Mouse (Mus musculus) stomach, embryonic 16.5 days (tissue): ENCODE measurements around the gene Clvs2. TPM values are rescaled to one million over a fixed set of nuclear protein-coding genes. Genes with fewer than 3 reads are reported as not detected.

Experiments
- ATAC-seq: fragments of 200-750 bp; cut with Nextera tagmentation; 2 replicates; pipeline ENCODE4 v1.8.0; 2017; ENCODE audit warnings: moderate number of reproducible peaks, moderate TSS enrichment; ENCODE audit not compliant: insufficient read depth, low FRiP score
- H3K27ac ChIP-seq: fragments of 300-500 bp; sonication (generic); 2 replicates; pipeline ENCODE4 v1.5.1; 2014; ENCODE audit warnings: low read length
- H3K27me3 ChIP-seq: fragments of 300-500 bp; sonication (generic); 2 replicates; pipeline ENCODE4 v1.6.1; 2014; ENCODE audit warnings: low read length, control low read depth, mixed read lengths; ENCODE audit not compliant: control insufficient read depth, insufficient read depth
- H3K36me3 ChIP-seq: fragments of 300-500 bp; sonication (generic); 2 replicates; pipeline ENCODE4 v1.6.1; 2014; ENCODE audit warnings: low read length; ENCODE audit not compliant: control insufficient read depth, insufficient read depth
- H3K4me1 ChIP-seq: fragments of 300-500 bp; sonication (generic); 2 replicates; pipeline ENCODE4 v1.6.1; 2014; ENCODE audit warnings: low read length, control low read depth, mixed read lengths; ENCODE audit not compliant: control insufficient read depth, insufficient read depth
- H3K4me2 ChIP-seq: fragments of 300-500 bp; sonication (generic); 2 replicates; pipeline ENCODE4 v1.6.1; 2014; ENCODE audit warnings: low read depth, low read length, mixed read lengths
- H3K4me3 ChIP-seq: fragments of 300-500 bp; sonication (generic); replicated peaks from 2 replicates; pipeline ENCODE4 v1.5.1; 2014; ENCODE audit warnings: mild to moderate bottlenecking, low read length
- H3K9ac ChIP-seq: fragments of 300-500 bp; sonication (generic); 2 replicates; pipeline ENCODE4 v1.6.1; 2014; ENCODE audit warnings: low read length
- H3K9me3 ChIP-seq: fragments of 300-500 bp; sonication (generic); replicated peaks from 2 replicates; pipeline ENCODE4 v1.6.1; 2016; ENCODE audit warnings: low read length, control low read depth; ENCODE audit not compliant: control insufficient read depth
- WGBS: fragments of 180-500 bp; shearing (Covaris S2); extraction: QIAGEN DNeasy Blood & Tissue Kit; methylation state at CpG from one replicate; pipeline ENCODE4 v1.1.7; 2014; 5-methylcytosine and 5-hydroxymethylcytosine counted together
- polyA plus RNA-seq: library from polyadenylated mRNA; unstranded; fragments of >200 nt; fragmentation: Nextera tagmentation; extraction: Ambion mirVana; gene quantifications from 2 replicates; pipeline ENCODE4 v1.2.1, GENCODE M21; 2015

Clvs2 gene
- polyA plus RNA-seq, 1 experiment from 2014 or later, result 0.65 TPM

DNA sequence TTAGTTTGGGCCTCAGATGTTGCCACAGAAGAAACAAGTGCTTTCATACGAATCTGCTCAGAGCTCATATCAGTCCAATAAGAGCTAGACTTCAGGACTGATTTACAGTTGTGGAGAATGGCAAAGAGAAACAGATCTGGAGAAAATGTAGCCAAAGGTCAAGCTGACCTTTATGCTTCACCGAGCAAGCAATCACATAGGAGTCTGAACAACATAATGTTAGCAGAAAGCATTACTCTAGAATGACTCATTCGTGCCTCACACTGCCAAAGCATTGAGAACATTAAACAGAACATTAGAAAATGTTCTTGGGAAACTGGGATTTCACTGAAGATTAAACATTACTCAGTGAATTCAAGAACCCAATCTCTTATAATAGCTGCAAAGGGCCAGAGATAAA is 66.5 kb downstream of the Clvs2 start:
- Histone ChIP-seq H3K4me1 (no peaks in the 10 kb centered on the region), H3K4me3 (no peak overlapping the region), H3K27me3 (no peaks in the 10 kb centered on the region), H3K36me3 (no peaks in the 10 kb centered on the region), H3K9ac (no peak overlapping the region), H3K27ac (no peak overlapping the region), H3K9me3 (no peaks in the 10 kb centered on the region), H3K4me2 (no peak overlapping the region)
- ATAC-seq, result no peak
- 40% methylated on average over 3 of the region's 3 CpGs for whole genome bisulfite sequencing

DNA sequence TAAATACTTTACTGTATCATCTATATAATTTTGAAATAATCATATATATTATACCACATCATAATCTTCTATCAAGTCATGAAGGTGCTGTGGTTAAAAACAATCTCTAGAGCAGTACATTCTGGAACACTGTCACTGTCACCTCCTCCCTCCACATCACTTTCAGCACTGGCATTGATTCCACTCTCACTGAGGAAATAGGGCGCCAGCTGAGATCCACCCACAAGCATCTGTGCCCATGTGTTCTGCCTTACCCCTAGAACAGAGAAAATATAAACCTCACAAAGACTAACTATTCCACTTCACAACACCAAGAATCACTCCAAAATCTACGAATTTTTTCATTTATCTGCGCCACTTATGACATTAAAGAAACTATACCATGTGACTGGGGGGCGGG is 84.2 kb downstream of the Clvs2 start:
- no peak for ATAC-seq
- H3K36me3 ChIP-seq, result no peaks in the 10 kb centered on the region
- H3K9ac ChIP-seq, result no peak overlapping the region
- no peaks in the 10 kb centered on the region for H3K27me3 ChIP-seq
- no peak overlapping the region for H3K4me2 ChIP-seq
- WGBS, result 86% methylated on average over 4 of the region's 4 CpGs
- no peaks in the 10 kb centered on the region for H3K4me1 ChIP-seq
- no peak overlapping the region for H3K27ac ChIP-seq
- no peak overlapping the region for H3K4me3 ChIP-seq
- no peaks in the 10 kb centered on the region for H3K9me3 ChIP-seq

Other genes starting within 250 kb of the Clvs2 start
- not detected in 2 replicates for gene Sult3a2, start 161.9 kb upstream of the Clvs2 start, polyA plus RNA-seq
- not detected in 2 replicates for gene Sult3a1, start 233.0 kb upstream of the Clvs2 start, polyA plus RNA-seq